Mouse (Mus musculus) heart, postnatal 0 days (tissue): ENCODE results near the gene Btn2a2.

Source experiments
- CTCF ChIP-seq: IDR thresholded peaks from 2 replicates; pipeline ENCODE4 v1.5.1; 2016; ENCODE audit warnings: antibody characterized with exemption, control low read depth, low read depth
- EP300 ChIP-seq: IDR thresholded peaks from 2 replicates; pipeline ENCODE4 v1.6.1; 2016; ENCODE audit warnings: antibody characterized with exemption, low read depth

GRCm38 (mm10) chr13:23534368-23535131, 45.9 kb upstream of the Btn2a2 start:
- no peak for TF ChIP-seq CTCF
- no peak for TF ChIP-seq EP300
